Comparison of ENCODE assay signal across 27 mouse cellular contexts in the genomic region with DNA sequence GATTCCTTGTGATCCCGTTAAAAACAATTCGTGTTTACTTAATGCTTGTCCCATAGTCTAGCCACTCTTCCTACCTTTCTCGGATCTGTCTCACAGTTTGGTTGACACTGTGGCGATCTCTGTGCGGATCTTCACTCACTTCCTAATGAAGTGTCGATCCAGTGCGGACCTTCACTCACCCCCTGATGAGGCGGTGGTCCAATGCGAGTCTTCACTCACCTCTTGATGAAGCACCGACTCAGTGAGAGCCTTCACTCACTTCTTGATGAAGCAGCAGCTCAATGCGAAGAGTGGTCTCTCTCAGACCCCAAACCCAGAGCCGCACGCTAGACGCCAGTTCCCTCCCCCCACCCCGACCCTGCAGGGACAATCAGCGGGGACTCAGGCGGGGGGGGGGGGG. TPM values are rescaled to one million over a fixed set of nuclear protein-coding genes. Genes with fewer than 3 reads are reported as not detected.
DNase-seq lines count a peak whose midpoint lies in the region; ATAC-seq and TF ChIP-seq lines count a peak whose summit lies in the region.
"Had no signal": no experiment of that assay in that cellular context is flagged by ENCODE, and none has a peak within 500 bp of the region (broad histone marks: within the 10 kb centered on the region; RNA-seq: fewer than 3 reads in every experiment).

No protein-coding gene starts in this region.

- DNase-seq in forebrain, embryonic 11.5 days (ENCODE audit: low spot score) = peak; percentile 41
- no peak for DNase-seq in forebrain, postnatal 0 days
- DNase-seq in heart, embryonic 10.5 days (ENCODE audit: low spot score) = peak; percentile 63
- peak; percentile 6 for DNase-seq in liver, postnatal 0 days
- no peak for DNase-seq in liver, embryonic 11.5 days (ENCODE audit: low spot score)
- peak; percentile 17 for DNase-seq in limb, embryonic 10.5 days (ENCODE audit: low spot score)
- DNase-seq: adrenal gland, adult 8-10 months; adrenal gland, postnatal 14 days; adrenal gland, postnatal 36 days; B cell, adult 2 months; cerebellum, adult 11-12 months; cerebellum, adult 2 months; cerebellum, adult 9-10 months; cerebellum, postnatal 10 days; cerebellum, postnatal 25 days had no signal

- TF ChIP-seq CTCF in forebrain, postnatal 0 days (IDR thresholded peaks at IDR 0.05; ENCODE audit: low read depth) = no peak
- no peak for TF ChIP-seq CTCF in liver, postnatal 0 days (IDR thresholded peaks at IDR 0.05; ENCODE audit: low read depth)

- no peak overlapping the region for H3K27ac ChIP-seq in forebrain, embryonic 11.5 days (ENCODE audit: low read depth, low read length)
- no peak overlapping the region for H3K27ac ChIP-seq in forebrain, postnatal 0 days (ENCODE audit: low read depth, low read length)
- no peak overlapping the region for H3K27ac ChIP-seq in heart, embryonic 10.5 days
- no peak overlapping the region for H3K27ac ChIP-seq in heart, embryonic 11.5 days (ENCODE audit: low read depth, low read length)
- H3K27ac ChIP-seq in liver, postnatal 0 days (ENCODE audit: low read depth) = no peak overlapping the region
- H3K27ac ChIP-seq in liver, embryonic 11.5 days (ENCODE audit: low read depth, low read length) = no peak overlapping the region
- no peak overlapping the region for H3K27ac ChIP-seq in limb, embryonic 10.5 days
- H3K27ac ChIP-seq: embryonic facial prominence, embryonic 10.5 days; embryonic facial prominence, embryonic 12.5 days; forebrain, embryonic 12.5 days had no signal

- no peaks in the 10 kb centered on the region for H3K27me3 ChIP-seq in forebrain, embryonic 11.5 days (ENCODE audit: control insufficient read depth, insufficient read depth, low read length)
- no peaks in the 10 kb centered on the region for H3K27me3 ChIP-seq in forebrain, postnatal 0 days (ENCODE audit: insufficient read depth, low read length)
- no peaks in the 10 kb centered on the region for H3K27me3 ChIP-seq in heart, embryonic 10.5 days (ENCODE audit: insufficient read depth, poor library complexity, severe bottlenecking)
- H3K27me3 ChIP-seq in heart, embryonic 11.5 days (ENCODE audit: control insufficient read depth, insufficient read depth, low read length) = 0 out of 2 replicates have a peak, but pooled peaks cover 2% of the 10 kb centered on the region
- H3K27me3 ChIP-seq in liver, postnatal 0 days (ENCODE audit: insufficient read depth, low read length) = peaks cover 7% of the 10 kb centered on the region; the same call in 1 of the 2 replicates
- peaks cover 7% of the 10 kb centered on the region for H3K27me3 ChIP-seq in liver, embryonic 11.5 days (replicated peaks; ENCODE audit: control insufficient read depth, insufficient read depth, low read length)
- peaks cover 35% of the 10 kb centered on the region for H3K27me3 ChIP-seq in limb, embryonic 10.5 days (ENCODE audit: low read depth, poor library complexity, severe bottlenecking)
- H3K27me3 ChIP-seq: CH12.LX had no signal

- H3K36me3 ChIP-seq in forebrain, embryonic 11.5 days (ENCODE audit: control insufficient read depth, insufficient read depth, low read length) = no peaks in the 10 kb centered on the region
- H3K36me3 ChIP-seq in forebrain, postnatal 0 days (ENCODE audit: insufficient read depth) = no peaks in the 10 kb centered on the region
- peaks cover 11% of the 10 kb centered on the region; the same call in 1 of the 2 replicates for H3K36me3 ChIP-seq in heart, embryonic 10.5 days
- H3K36me3 ChIP-seq in heart, embryonic 11.5 days (ENCODE audit: control insufficient read depth, insufficient read depth, low read length) = 0 out of 2 replicates have a peak, but pooled peaks cover 2% of the 10 kb centered on the region
- H3K36me3 ChIP-seq in liver, postnatal 0 days (replicated peaks; ENCODE audit: insufficient read depth, low read length) = no peaks in the 10 kb centered on the region
- no peaks in the 10 kb centered on the region for H3K36me3 ChIP-seq in liver, embryonic 11.5 days (ENCODE audit: control insufficient read depth, insufficient read depth, low read length)
- H3K36me3 ChIP-seq in limb, embryonic 10.5 days = no peaks in the 10 kb centered on the region
- H3K36me3 ChIP-seq: embryonic facial prominence, embryonic 10.5 days; embryonic facial prominence, embryonic 12.5 days; forebrain, embryonic 12.5 days; G1E had no signal

- no peak overlapping the region for H3K4me3 ChIP-seq in forebrain, embryonic 11.5 days (ENCODE audit: low read depth, low read length)
- H3K4me3 ChIP-seq in forebrain, postnatal 0 days (ENCODE audit: low read depth, low read length) = no peak overlapping the region
- H3K4me3 ChIP-seq in heart, embryonic 10.5 days = no peak overlapping the region
- H3K4me3 ChIP-seq in heart, embryonic 11.5 days (ENCODE audit: low read depth, low read length) = no peak overlapping the region
- no peak overlapping the region for H3K4me3 ChIP-seq in liver, postnatal 0 days (ENCODE audit: low read depth, low read length)
- no peak overlapping the region for H3K4me3 ChIP-seq in liver, embryonic 11.5 days (ENCODE audit: low read depth, low read length)
- H3K4me3 ChIP-seq in limb, embryonic 10.5 days = no peak overlapping the region
- H3K4me3 ChIP-seq: embryonic facial prominence, embryonic 10.5 days; embryonic facial prominence, embryonic 12.5 days; forebrain, embryonic 12.5 days had no signal

- ATAC-seq in forebrain, embryonic 11.5 days (replicated peaks; ENCODE audit: low FRiP score) = no peak
- no peak for ATAC-seq in forebrain, postnatal 0 days
- no peak for ATAC-seq in heart, embryonic 11.5 days (replicated peaks; ENCODE audit: insufficient number of reproducible peaks, low FRiP score, low TSS enrichment)
- ATAC-seq in liver, postnatal 0 days = no peak
- no peak for ATAC-seq in liver, embryonic 11.5 days (replicated peaks; ENCODE audit: low FRiP score)
- ATAC-seq: activated CD4-positive, CD25-positive, alpha-beta regulatory T cell, adult 4 months; CD4-positive, CD25-positive, alpha-beta regulatory T cell, adult 4 months; forebrain, embryonic 14.5 days; Patski had no signal

- no peak for TF ChIP-seq EP300 in liver, postnatal 0 days (IDR thresholded peaks at IDR 0.05; ENCODE audit: low read depth)

- H3K4me2 ChIP-seq in forebrain, embryonic 11.5 days (ENCODE audit: low read depth, low read length, severe bottlenecking) = no peak overlapping the region
- no peak overlapping the region for H3K4me2 ChIP-seq in forebrain, postnatal 0 days (ENCODE audit: low read depth)
- no peak overlapping the region for H3K4me2 ChIP-seq in heart, embryonic 11.5 days
- no peak overlapping the region for H3K4me2 ChIP-seq in liver, postnatal 0 days (ENCODE audit: low read depth, low read length)
- H3K4me2 ChIP-seq in liver, embryonic 11.5 days = no peak overlapping the region
- H3K4me2 ChIP-seq: embryonic facial prominence, embryonic 12.5 days; forebrain, embryonic 12.5 days had no signal

- WGBS in forebrain, embryonic 11.5 days = 74% methylated on average over 16 of the region's 17 CpGs
- WGBS in forebrain, postnatal 0 days = 81% methylated on average over 15 of the region's 17 CpGs
- 64% methylated on average over 16 of the region's 17 CpGs for WGBS in heart, embryonic 10.5 days
- WGBS in heart, embryonic 11.5 days (ENCODE audit: insufficient replicate concordance) = 64% methylated on average over 15 of the region's 17 CpGs
- WGBS in liver, postnatal 0 days (ENCODE audit: insufficient replicate concordance) = 68% methylated on average over 15 of the region's 17 CpGs
- 62% methylated on average over 16 of the region's 17 CpGs for WGBS in liver, embryonic 11.5 days
- 78% methylated on average over 16 of the region's 17 CpGs for WGBS in limb, embryonic 10.5 days

- no peak overlapping the region for H3K9ac ChIP-seq in forebrain, embryonic 11.5 days (ENCODE audit: low read length)
- no peak overlapping the region for H3K9ac ChIP-seq in forebrain, postnatal 0 days
- no peak overlapping the region for H3K9ac ChIP-seq in heart, embryonic 11.5 days (ENCODE audit: low read depth, low read length)
- H3K9ac ChIP-seq in liver, postnatal 0 days (replicated peaks) = no peak overlapping the region
- no peak overlapping the region for H3K9ac ChIP-seq in liver, embryonic 11.5 days (ENCODE audit: low read depth, low read length)
- H3K9ac ChIP-seq: embryonic facial prominence, embryonic 12.5 days; forebrain, embryonic 12.5 days had no signal

- no peaks in the 10 kb centered on the region for H3K9me3 ChIP-seq in forebrain, embryonic 11.5 days (ENCODE audit: control insufficient read depth, low read length)
- H3K9me3 ChIP-seq in forebrain, postnatal 0 days (ENCODE audit: low read length) = no peaks in the 10 kb centered on the region
- 0 out of 2 replicates have a peak, but pooled peaks cover 3% of the 10 kb centered on the region for H3K9me3 ChIP-seq in heart, embryonic 10.5 days
- H3K9me3 ChIP-seq in heart, embryonic 11.5 days (replicated peaks; ENCODE audit: control insufficient read depth, low read length) = no peaks in the 10 kb centered on the region
- H3K9me3 ChIP-seq in liver, postnatal 0 days (ENCODE audit: low read length) = 0 out of 2 replicates have a peak, but pooled peaks cover 5% of the 10 kb centered on the region
- H3K9me3 ChIP-seq in liver, embryonic 11.5 days (ENCODE audit: control insufficient read depth, low read length) = no peaks in the 10 kb centered on the region
- H3K9me3 ChIP-seq in limb, embryonic 10.5 days (replicated peaks) = no peaks in the 10 kb centered on the region
- H3K9me3 ChIP-seq: embryonic facial prominence, embryonic 10.5 days; embryonic facial prominence, embryonic 12.5 days; forebrain, embryonic 12.5 days; G1E had no signal

- H3K4me1 ChIP-seq in forebrain, embryonic 11.5 days (replicated peaks; ENCODE audit: control insufficient read depth, insufficient read depth, low read length) = no peaks in the 10 kb centered on the region
- H3K4me1 ChIP-seq in forebrain, postnatal 0 days (ENCODE audit: insufficient read depth) = no peaks in the 10 kb centered on the region
- H3K4me1 ChIP-seq in heart, embryonic 10.5 days = 0 out of 2 replicates have a peak, but pooled peaks cover 4% of the 10 kb centered on the region
- H3K4me1 ChIP-seq in heart, embryonic 11.5 days (ENCODE audit: control insufficient read depth, insufficient read depth, low read length) = no peaks in the 10 kb centered on the region
- no peaks in the 10 kb centered on the region for H3K4me1 ChIP-seq in liver, postnatal 0 days (ENCODE audit: insufficient read depth)
- H3K4me1 ChIP-seq in liver, embryonic 11.5 days (replicated peaks; ENCODE audit: control insufficient read depth, insufficient read depth, low read length) = no peaks in the 10 kb centered on the region
- H3K4me1 ChIP-seq in limb, embryonic 10.5 days = 0 out of 2 replicates have a peak, but pooled peaks cover 3% of the 10 kb centered on the region
- H3K4me1 ChIP-seq: embryonic facial prominence, embryonic 10.5 days; embryonic facial prominence, embryonic 12.5 days; forebrain, embryonic 12.5 days had no signal

RNA-seq across cellular contexts. Expression of gene Nkx2-5, which starts 18.7 kb away (rescaled TPM):
- not detected in 2 replicates for polyA plus RNA-seq in forebrain, embryonic 11.5 days (2014; fragmentation: Nextera tagmentation; extraction: Ambion mirVana)
- 0.14 TPM in 1 of 2 replicates, not detected in the other for total RNA-seq in forebrain, postnatal 0 days (2014; rRNA removed)
- not detected in 2 replicates for polyA plus RNA-seq in forebrain, postnatal 0 days (2015; fragmentation: Nextera tagmentation; extraction: Ambion mirVana)
- 146 and 189 TPM in 2 replicates for polyA plus RNA-seq in heart, embryonic 10.5 days (2016; fragmentation: Nextera tagmentation; extraction: Ambion mirVana)
- 157 and 159 TPM in 2 replicates for polyA plus RNA-seq in heart, embryonic 11.5 days (2014; fragmentation: Nextera tagmentation; extraction: Ambion mirVana)
- not detected in 2 replicates for polyA plus RNA-seq in liver, postnatal 0 days (2015; fragmentation: Nextera tagmentation; extraction: Ambion mirVana)
- polyA plus RNA-seq in liver, embryonic 11.5 days (2014; fragmentation: Nextera tagmentation; extraction: Ambion mirVana) = 1.0 and 2.1 TPM in 2 replicates
- 0.10 and 0.14 TPM in 2 replicates for polyA plus RNA-seq in limb, embryonic 10.5 days (2016; fragmentation: Nextera tagmentation; extraction: Ambion mirVana)
- total RNA-seq: adrenal gland, adult 18-20 months; adrenal gland, adult 8-10 months; adrenal gland, postnatal 14 days; adrenal gland, postnatal 36 days; CH12.LX; G1E had no signal
- polyA plus RNA-seq: activated CD4-positive, CD25-positive, alpha-beta regulatory T cell, adult 4 months; CD4-positive, CD25-positive, alpha-beta regulatory T cell, adult 4 months; cerebellum, adult 2 months; cortical plate, adult 2 months; forebrain, embryonic 12.5 days; forebrain, embryonic 14.5 days; G1E; Patski had no signal

RNA-seq across cellular contexts. Expression of gene Bnip1, which starts 45.3 kb away (rescaled TPM):
- polyA plus RNA-seq in forebrain, embryonic 11.5 days (2014; fragmentation: Nextera tagmentation; extraction: Ambion mirVana) = 46.1 and 49.7 TPM in 2 replicates
- total RNA-seq in forebrain, postnatal 0 days (2014; rRNA removed) = 57.5 and 60.0 TPM in 2 replicates
- polyA plus RNA-seq in forebrain, postnatal 0 days (2015; fragmentation: Nextera tagmentation; extraction: Ambion mirVana) = 39.4 and 52.0 TPM in 2 replicates
- 51.1 and 51.6 TPM in 2 replicates for polyA plus RNA-seq in heart, embryonic 10.5 days (2016; fragmentation: Nextera tagmentation; extraction: Ambion mirVana)
- 48.7 and 58.5 TPM in 2 replicates for polyA plus RNA-seq in heart, embryonic 11.5 days (2014; fragmentation: Nextera tagmentation; extraction: Ambion mirVana)
- polyA plus RNA-seq in liver, postnatal 0 days (2015; fragmentation: Nextera tagmentation; extraction: Ambion mirVana) = 18.6 and 19.7 TPM in 2 replicates
- 44.0 TPM in 2 replicates for polyA plus RNA-seq in liver, embryonic 11.5 days (2014; fragmentation: Nextera tagmentation; extraction: Ambion mirVana)
- 46.0 and 46.9 TPM in 2 replicates for polyA plus RNA-seq in limb, embryonic 10.5 days (2016; fragmentation: Nextera tagmentation; extraction: Ambion mirVana)

Comparison
In these comparisons a context has a peak if more than half of its experiments do, and no peak if none do; other contexts are left out.
1. DNase-seq: peak in forebrain, embryonic 11.5 days (single experiment), heart, embryonic 10.5 days (single experiment), liver, postnatal 0 days (single experiment) and limb, embryonic 10.5 days (single experiment); none in forebrain, postnatal 0 days (single experiment) and liver, embryonic 11.5 days (single experiment).
2. RNA of gene Nkx2-5, which starts 18.7 kb away (polyA plus RNA-seq): 157 to 159 TPM in heart, embryonic 11.5 days and 146 to 189 TPM in heart, embryonic 10.5 days; 1.0 to 2.1 TPM in liver, embryonic 11.5 days, 0.10 to 0.14 TPM in limb, embryonic 10.5 days, not detected in forebrain, postnatal 0 days, not detected in forebrain, embryonic 11.5 days and not detected in liver, postnatal 0 days; every median in the first group is over 10 times any median in the second.